Mouse (Mus musculus) hindbrain, embryonic 16.5 days (tissue): ENCODE data around the gene Zfp277. TPM values are rescaled to one million over a fixed set of nuclear protein-coding genes. Genes with fewer than 3 reads are reported as not detected.

Experiments
- ATAC-seq: fragments of 200-750 bp; cut with Nextera tagmentation; 2 replicates; pipeline ENCODE4 v1.8.0; 2017; ENCODE audit warnings: moderate TSS enrichment, moderate library complexity
- H3K27ac ChIP-seq: fragments of 300-500 bp; sonication (generic); 2 replicates; pipeline ENCODE4 v1.5.1; 2014; ENCODE audit warnings: low read depth, mild to moderate bottlenecking, control low read depth, low read length, moderate library complexity
- H3K27me3 ChIP-seq: fragments of 300-500 bp; sonication (generic); replicated peaks from 2 replicates; pipeline ENCODE4 v1.6.1; 2014; ENCODE audit warnings: low read length; ENCODE audit not compliant: control insufficient read depth, insufficient read depth
- H3K36me3 ChIP-seq: fragments of 300-500 bp; sonication (generic); 2 replicates; pipeline ENCODE4 v1.6.1; 2014; ENCODE audit warnings: mild to moderate bottlenecking, low read length, moderate library complexity, mixed read lengths; ENCODE audit not compliant: control insufficient read depth, insufficient read depth
- H3K4me1 ChIP-seq: fragments of 300-500 bp; sonication (generic); 2 replicates; pipeline ENCODE4 v1.6.1; 2014; ENCODE audit warnings: low read depth, low read length; ENCODE audit not compliant: control insufficient read depth, insufficient read depth
- H3K4me2 ChIP-seq: fragments of 300-500 bp; sonication (generic); 2 replicates; pipeline ENCODE4 v1.6.1; 2014; ENCODE audit warnings: mild to moderate bottlenecking, low read length, control low read depth, moderate library complexity
- H3K4me3 ChIP-seq: fragments of 300-500 bp; sonication (generic); 2 replicates; pipeline ENCODE4 v1.5.1; 2014; ENCODE audit warnings: mild to moderate bottlenecking, low read length, control low read depth, moderate library complexity
- H3K9ac ChIP-seq: fragments of 300-500 bp; sonication (generic); 2 replicates; pipeline ENCODE4 v1.6.1; 2014; ENCODE audit warnings: low read depth, mild to moderate bottlenecking, control low read depth, low read length, moderate library complexity
- H3K9me3 ChIP-seq: fragments of 300-500 bp; sonication (generic); 2 replicates; pipeline ENCODE4 v1.6.1; 2014; ENCODE audit warnings: mild to moderate bottlenecking, low read length, moderate library complexity; ENCODE audit not compliant: control insufficient read depth
- WGBS: fragments of 180-500 bp; shearing (Covaris S2); extraction: QIAGEN DNeasy Blood & Tissue Kit; methylation state at CpG from one replicate; pipeline ENCODE4 v1.1.7; 2014; 5-methylcytosine and 5-hydroxymethylcytosine counted together
- polyA plus RNA-seq: library from polyadenylated mRNA; unstranded; fragments of >200 nt; fragmentation: Nextera tagmentation; extraction: Ambion mirVana; gene quantifications from 2 replicates; pipeline ENCODE4 v1.2.1, GENCODE M21; 2015

Zfp277 gene
- polyA plus RNA-seq, 1 experiment from 2014 or later = 33.0 TPM

GRCm38 (mm10) chr12:40468235-40468634, 22.5 kb upstream of the Zfp277 start:
- no peak overlapping the region for H3K27ac ChIP-seq
- no peaks in the 10 kb centered on the region for H3K36me3 ChIP-seq
- H3K27me3 ChIP-seq = no peaks in the 10 kb centered on the region
- no peaks in the 10 kb centered on the region for H3K9me3 ChIP-seq
- WGBS = 85% methylated on average over 4 of the region's 4 CpGs
- peak; percentile 50 for ATAC-seq
- peaks cover 10% of the 10 kb centered on the region for H3K4me1 ChIP-seq
- no peak overlapping the region for H3K4me2 ChIP-seq
- no peak overlapping the region for H3K4me3 ChIP-seq
- H3K9ac ChIP-seq = no peak overlapping the region

- H3K4me3 ChIP-seq = no peak overlapping the region
- ATAC-seq = peak; percentile 32
- H3K36me3 ChIP-seq = no peaks in the 10 kb centered on the region
- 57% methylated on average over 6 of the region's 6 CpGs for WGBS
- H3K27ac ChIP-seq = peak overlapping the region; percentile 46
- H3K9me3 ChIP-seq = no peaks in the 10 kb centered on the region
- no peak overlapping the region for H3K9ac ChIP-seq
- H3K27me3 ChIP-seq = no peaks in the 10 kb centered on the region
- no peak overlapping the region for H3K4me2 ChIP-seq
- peaks cover 14% of the 10 kb centered on the region for H3K4me1 ChIP-seq
These were observed 18.6 kb upstream of the Zfp277 start for GRCm38 (mm10) chr12:40464282-40464681.

- Histone ChIP-seq H3K27ac (peak overlapping the region; percentile 46; the same call in 1 of the 2 replicates), H3K4me3 (no peak overlapping the region), H3K4me2 (no peak overlapping the region), H3K4me1 (peaks cover 14% of the 10 kb centered on the region), H3K9ac (no peak overlapping the region), H3K9me3 (no peaks in the 10 kb centered on the region), H3K36me3 (no peaks in the 10 kb centered on the region), H3K27me3 (no peaks in the 10 kb centered on the region)
- WGBS = 55% methylated on average over 2 of the region's 2 CpGs
- ATAC-seq = no peak
These were observed 18.1 kb upstream of the Zfp277 start for GRCm38 (mm10) chr12:40463828-40464227.

GRCm38 (mm10) chr12:40462693-40463235, 17.1 kb upstream of the Zfp277 start:
- Histone ChIP-seq H3K4me1 (peaks cover 14% of the 10 kb centered on the region), H3K4me2 (peak overlapping the region; percentile 29), H3K27me3 (no peaks in the 10 kb centered on the region), H3K27ac (peak overlapping the region; percentile 61), H3K4me3 (no peak overlapping the region), H3K9ac (peak overlapping the region; percentile 17; the same call in 1 of the 2 replicates), H3K9me3 (no peaks in the 10 kb centered on the region), H3K36me3 (no peaks in the 10 kb centered on the region)
- peak; percentile 31; the same call in 1 of the 2 replicates for ATAC-seq
- WGBS = 29% methylated on average over 7 of the region's 7 CpGs

- no peak for ATAC-seq
- peaks cover 11% of the 10 kb centered on the region for H3K4me1 ChIP-seq
- H3K9ac ChIP-seq = no peak overlapping the region
- H3K4me3 ChIP-seq = no peak overlapping the region
- peak overlapping the region; percentile 44; the same call in 1 of the 2 replicates for H3K27ac ChIP-seq
- no peaks in the 10 kb centered on the region for H3K9me3 ChIP-seq
- H3K4me2 ChIP-seq = no peak overlapping the region
- 82% methylated on average over 6 of the region's 6 CpGs for WGBS
- H3K27me3 ChIP-seq = no peaks in the 10 kb centered on the region
- no peaks in the 10 kb centered on the region for H3K36me3 ChIP-seq
These were observed 14.1 kb upstream of the Zfp277 start for GRCm38 (mm10) chr12:40459673-40460265.

GRCm38 (mm10) chr12:40458977-40459376, 13.3 kb upstream of the Zfp277 start:
- no peaks in the 10 kb centered on the region for H3K9me3 ChIP-seq
- H3K27ac ChIP-seq = no peak overlapping the region
- H3K27me3 ChIP-seq = no peaks in the 10 kb centered on the region
- no peak for ATAC-seq
- WGBS = 80% methylated on average over 3 of the region's 3 CpGs
- peaks cover 4% of the 10 kb centered on the region for H3K4me1 ChIP-seq
- H3K9ac ChIP-seq = no peak overlapping the region
- H3K4me2 ChIP-seq = no peak overlapping the region
- no peaks in the 10 kb centered on the region for H3K36me3 ChIP-seq
- H3K4me3 ChIP-seq = no peak overlapping the region

- no peaks in the 10 kb centered on the region for H3K9me3 ChIP-seq
- 91% methylated on average over 2 of the region's 2 CpGs for WGBS
- H3K27ac ChIP-seq = no peak overlapping the region
- H3K36me3 ChIP-seq = no peaks in the 10 kb centered on the region
- H3K4me1 ChIP-seq = no peaks in the 10 kb centered on the region; the same call in 1 of the 2 replicates
- H3K27me3 ChIP-seq = no peaks in the 10 kb centered on the region
- no peak overlapping the region for H3K4me2 ChIP-seq
- no peak overlapping the region for H3K9ac ChIP-seq
- no peak overlapping the region for H3K4me3 ChIP-seq
- no peak for ATAC-seq
These were observed 10.8 kb upstream of the Zfp277 start for GRCm38 (mm10) chr12:40456517-40456916.

- H3K9ac ChIP-seq = no peak overlapping the region
- no peaks in the 10 kb centered on the region for H3K27me3 ChIP-seq
- peak overlapping the region; percentile 7 for H3K4me2 ChIP-seq
- WGBS = 81% methylated on average over 9 of the region's 9 CpGs
- H3K4me3 ChIP-seq = no peak overlapping the region
- H3K27ac ChIP-seq = no peak overlapping the region
- H3K36me3 ChIP-seq = no peaks in the 10 kb centered on the region
- no peaks in the 10 kb centered on the region for H3K9me3 ChIP-seq
- ATAC-seq = no peak
- H3K4me1 ChIP-seq = peaks cover 10% of the 10 kb centered on the region
These were observed 3.6 kb upstream of the Zfp277 start for GRCm38 (mm10) chr12:40449119-40449795.

- no peaks in the 10 kb centered on the region for H3K36me3 ChIP-seq
- WGBS = 11% methylated on average over 10 of the region's 10 CpGs
- ATAC-seq = no peak
- H3K9ac ChIP-seq = peak overlapping the region; percentile 82
- 0 out of 2 replicates have a peak overlapping the region, but pooled peaks have one; percentile 20 for H3K27ac ChIP-seq
- H3K4me2 ChIP-seq = peak overlapping the region; percentile 60
- H3K27me3 ChIP-seq = no peaks in the 10 kb centered on the region
- peak overlapping the region; percentile 87 for H3K4me3 ChIP-seq
- H3K9me3 ChIP-seq = no peaks in the 10 kb centered on the region
- H3K4me1 ChIP-seq = peaks cover 10% of the 10 kb centered on the region
These were observed 2.1 kb upstream of the Zfp277 start for GRCm38 (mm10) chr12:40447561-40448355.
